Mouse (Mus musculus): ENCODE measurements at regions not wholly inside any gene's neighbourhood (a gene's known extent, or its start where the extent isn't known, plus 50 kb on each side); places are given as distances from the start of the nearest gene placed in this dataset.

- no peak for DNase-seq (ENCODE audit: low spot score in 2 of 2)
Observed at GRCm38 (mm10) chr11:112886139-112886538, 104.1 kb downstream of the Sox9 start.

- no peak for DNase-seq (ENCODE audit: low spot score in 2 of 2)
Observed at GRCm38 (mm10) chr11:112889760-112890159, 107.7 kb downstream of the Sox9 start.

GRCm38 (mm10) chr11:112897597-112897996 is 115.6 kb downstream of the Sox9 start:
- no peak for DNase-seq (ENCODE audit: low spot score in 2 of 2)

- no peak for DNase-seq (ENCODE audit: low spot score in 2 of 2)
Observed at GRCm38 (mm10) chr11:112902618-112903017, 120.6 kb downstream of the Sox9 start.

- DNase-seq (ENCODE audit: low spot score in 2 of 2) = no peak
Observed at GRCm38 (mm10) chr11:112910309-112910708, 128.3 kb downstream of the Sox9 start.

GRCm38 (mm10) chr11:112912875-112913274 is 130.9 kb downstream of the Sox9 start:
- no peak for DNase-seq (ENCODE audit: low spot score in 2 of 2)

- no peak for DNase-seq (ENCODE audit: low spot score in 2 of 2)
Observed at GRCm38 (mm10) chr11:112916923-112917322, 134.9 kb downstream of the Sox9 start.

- DNase-seq (ENCODE audit: low spot score in 2 of 2) = no peak
Observed at GRCm38 (mm10) chr11:112920131-112920530, 138.1 kb downstream of the Sox9 start.

GRCm38 (mm10) chr11:112924577-112924976 is 142.6 kb downstream of the Sox9 start:
- no peak for DNase-seq (ENCODE audit: low spot score in 2 of 2)

- no peak for DNase-seq (ENCODE audit: low spot score in 2 of 2)
Observed at GRCm38 (mm10) chr11:112925140-112925539, 143.1 kb downstream of the Sox9 start.

- DNase-seq (ENCODE audit: low spot score in 2 of 2) = peak in 1 of 2 experiments; percentile 61
Observed at GRCm38 (mm10) chr11:112926330-112927025, 144.5 kb downstream of the Sox9 start.

- DNase-seq (ENCODE audit: low spot score in 2 of 2) = no peak
Observed at GRCm38 (mm10) chr11:112930186-112930808, 148.3 kb downstream of the Sox9 start.

GRCm38 (mm10) chr11:112938035-112938434 is 156.0 kb downstream of the Sox9 start:
- no peak for DNase-seq (ENCODE audit: low spot score in 2 of 2)

- no peak for DNase-seq (ENCODE audit: low spot score in 2 of 2)
Observed at GRCm38 (mm10) chr11:112951421-112951820, 169.4 kb downstream of the Sox9 start.

GRCm38 (mm10) chr11:112952356-112952755 is 170.3 kb downstream of the Sox9 start:
- DNase-seq (ENCODE audit: low spot score in 2 of 2) = no peak

- peak in 1 of 2 experiments; percentile 34 for DNase-seq (ENCODE audit: low spot score in 2 of 2)
Observed at GRCm38 (mm10) chr11:112953491-112953890, 171.5 kb downstream of the Sox9 start.

- no peak for DNase-seq (ENCODE audit: low spot score in 2 of 2)
Observed at GRCm38 (mm10) chr11:112956748-112957440, 174.9 kb downstream of the Sox9 start.

GRCm38 (mm10) chr11:112959609-112960008 is 177.6 kb downstream of the Sox9 start:
- no peak for DNase-seq (ENCODE audit: low spot score in 2 of 2)

- peak in 1 of 2 experiments; percentile 68 for DNase-seq (ENCODE audit: low spot score in 2 of 2)
Observed at GRCm38 (mm10) chr11:112973286-112973685, 191.3 kb downstream of the Sox9 start.

- no peak for DNase-seq (ENCODE audit: low spot score in 2 of 2)
Observed at GRCm38 (mm10) chr11:112974893-112975292, 192.9 kb downstream of the Sox9 start.

GRCm38 (mm10) chr11:112976914-112977785 is 195.1 kb downstream of the Sox9 start:
- DNase-seq (ENCODE audit: low spot score in 2 of 2) = no peak

- no peak for DNase-seq (ENCODE audit: low spot score in 2 of 2)
Observed at GRCm38 (mm10) chr11:112978884-112979283, 196.9 kb downstream of the Sox9 start.

Measured in cerebellum, postnatal 4 days (tissue).